Mouse (Mus musculus): Measurements from ENCODE around the gene Gpatch8. TPM values are rescaled to one million over a fixed set of nuclear protein-coding genes. Genes with fewer than 3 reads are reported as not detected.
A peak's percentile ranks its signal among the peaks of the same experiment; 100 is the strongest.

The Gpatch8 gene
- total RNA-seq, 2 experiments from 2014 or later = 25.2 to 28.2 TPM

GRCm38 (mm10) chr11:102461764-102462163 is 94.4 kb downstream of the Gpatch8 start:
- DNase-seq = no peak
- intact Hi-C loops (cut with DNase I) = no loop called here

- DNase-seq = no peak
- intact Hi-C loops (cut with DNase I) = no loop called here
Observed at GRCm38 (mm10) chr11:102460541-102460940, 95.7 kb downstream of the Gpatch8 start.

- peak; percentile 74 to 81 for DNase-seq
- intact Hi-C loops (cut with DNase I) = no loop called here
Observed at GRCm38 (mm10) chr11:102455740-102456396, 100.3 kb downstream of the Gpatch8 start.

DNA sequence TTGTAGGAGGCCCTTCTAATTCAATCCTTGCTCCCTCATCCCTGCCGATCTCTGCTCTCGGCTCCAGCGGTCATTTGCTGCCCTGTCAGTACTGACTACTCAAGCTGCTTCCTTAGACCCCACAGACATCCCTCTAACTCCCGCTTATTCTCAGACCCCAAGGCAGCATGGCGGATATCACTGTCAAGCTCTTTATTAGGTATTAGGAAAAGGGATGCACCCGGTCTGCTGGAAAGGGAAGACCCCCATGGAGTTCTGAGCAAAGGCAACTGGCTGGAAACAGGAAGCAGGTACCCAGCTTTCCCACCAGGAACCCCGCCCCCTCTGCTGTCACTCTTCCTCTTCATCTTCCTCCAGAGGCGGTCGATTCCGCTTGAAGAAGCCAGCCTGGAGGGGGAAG is 103.1 kb downstream of the Gpatch8 start:
- no peak for DNase-seq
- intact Hi-C loops (cut with DNase I) = no loop called here

- no peak for DNase-seq
- intact Hi-C loops (cut with DNase I) = no loop called here
Observed at GRCm38 (mm10) chr11:102449043-102450008, 106.9 kb downstream of the Gpatch8 start.

DNA sequence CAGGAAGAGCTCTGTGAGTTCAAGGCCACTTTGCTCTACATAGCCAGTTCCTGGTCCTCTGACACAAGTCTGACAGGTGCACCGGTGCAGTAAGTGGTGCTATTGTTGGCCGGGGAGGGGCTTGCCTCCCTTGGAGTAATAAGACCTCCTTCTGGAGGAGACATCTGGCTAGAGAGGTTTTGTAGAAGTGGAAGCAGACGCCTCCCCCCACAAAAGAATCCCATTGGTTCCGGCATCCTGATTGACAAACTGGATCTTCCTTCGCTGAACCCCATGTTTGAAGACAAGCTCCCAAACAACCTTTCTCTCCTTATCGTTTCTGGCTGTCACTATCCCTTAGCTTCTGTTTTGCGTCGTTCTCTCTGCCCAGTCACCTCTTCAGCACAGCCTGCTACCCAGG is 107.9 kb downstream of the Gpatch8 start:
- intact Hi-C loops (cut with DNase I) = no loop called here
- no peak for DNase-seq

- DNase-seq = peak; percentile 84 to 86
- intact Hi-C loops (cut with DNase I) = no loop called here
Observed at GRCm38 (mm10) chr11:102447497-102447896, 108.7 kb downstream of the Gpatch8 start, which contains the start of gene Fam171a2. Gene Fam171a2, minus strand, starts transcription at chr11:102447682.

GRCm38 (mm10) chr11:102446581-102447461 is 109.4 kb downstream of the Gpatch8 start:
- DNase-seq = peak in 1 of 2 experiments; percentile 54
- intact Hi-C loops (cut with DNase I) = no loop called here

GRCm38 (mm10) chr11:102445891-102446361 is 110.3 kb downstream of the Gpatch8 start:
- DNase-seq = peak in 1 of 2 experiments; percentile 72
- intact Hi-C loops (cut with DNase I) = no loop called here

DNA sequence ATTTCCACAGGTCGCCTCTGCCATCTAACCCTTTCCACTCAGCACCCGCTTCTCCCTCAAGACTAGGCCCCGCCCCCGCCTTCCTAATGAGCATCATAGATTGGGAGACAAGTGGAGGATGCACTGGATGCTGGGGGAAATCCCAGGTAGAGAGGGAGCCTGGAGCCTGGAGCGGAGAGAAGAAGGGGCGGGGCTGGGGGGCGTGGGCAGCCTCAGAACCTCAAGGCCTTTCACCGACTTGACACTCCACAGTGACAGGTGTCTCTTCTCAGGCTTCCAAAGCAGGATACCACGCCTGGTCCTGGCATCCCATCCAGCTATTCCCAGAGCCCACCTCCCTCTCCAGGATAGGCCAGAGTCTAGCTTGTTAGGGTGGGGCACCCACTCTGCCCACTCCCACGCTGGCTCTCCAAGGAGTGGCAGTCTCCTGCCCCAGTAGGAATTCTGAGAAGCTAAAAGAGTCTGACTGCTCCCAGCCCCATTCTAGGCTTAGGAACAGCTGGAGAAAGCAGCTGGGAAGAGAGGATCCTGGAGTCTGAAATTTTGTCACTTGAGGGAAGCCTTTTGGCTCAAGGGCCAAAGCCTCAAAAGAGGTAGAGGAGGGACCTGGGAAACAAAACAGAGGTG is 110.8 kb downstream of the Gpatch8 start:
- intact Hi-C loops (cut with DNase I) = no loop called here

DNA sequence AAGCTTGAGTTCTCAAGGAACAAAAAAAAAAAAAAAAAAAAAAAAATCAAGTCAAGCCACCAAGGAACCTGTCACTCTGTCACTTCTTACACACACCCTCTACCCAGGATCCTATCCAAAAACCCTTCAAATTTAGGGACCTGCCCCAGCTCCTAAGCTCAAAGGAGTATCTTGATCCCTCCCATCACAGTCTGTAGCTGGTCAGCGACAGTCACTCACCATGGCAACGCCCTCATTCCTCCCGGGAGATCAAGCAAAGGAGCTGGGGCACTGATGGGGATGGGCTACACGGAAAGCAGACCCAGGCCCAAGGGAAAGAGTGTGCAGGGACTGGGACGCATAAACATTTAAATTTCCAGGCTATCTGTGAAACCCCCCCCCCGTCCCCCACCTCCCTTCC is 111.4 kb downstream of the Gpatch8 start:
- DNase-seq = no peak
- intact Hi-C loops (cut with DNase I) = no loop called here

More for the DNA sequence above, 110.8 kb downstream of the Gpatch8 start:
- peak; percentile 73 to 79 for DNase-seq

DNA sequence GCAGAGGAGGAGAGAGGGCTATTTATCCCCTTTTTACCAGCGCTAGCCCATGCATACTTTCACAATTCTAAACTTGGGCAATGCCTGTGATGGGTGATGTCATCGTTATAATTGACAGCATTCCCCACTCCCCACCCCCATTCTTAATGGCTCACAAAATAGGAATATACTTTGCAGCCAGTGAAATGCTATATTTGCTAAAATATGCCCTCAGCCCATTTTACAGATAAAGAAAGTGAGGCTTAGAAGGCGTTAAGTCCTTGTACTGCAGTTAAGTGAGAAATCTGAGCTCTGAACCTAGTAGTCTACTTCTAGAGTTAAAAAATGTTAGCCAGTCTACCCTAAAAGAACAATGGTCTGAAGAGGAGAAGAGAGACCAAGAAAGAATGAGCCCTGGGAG is 111.9 kb downstream of the Gpatch8 start:
- no peak for DNase-seq
- intact Hi-C loops (cut with DNase I) = no loop called here

DNA sequence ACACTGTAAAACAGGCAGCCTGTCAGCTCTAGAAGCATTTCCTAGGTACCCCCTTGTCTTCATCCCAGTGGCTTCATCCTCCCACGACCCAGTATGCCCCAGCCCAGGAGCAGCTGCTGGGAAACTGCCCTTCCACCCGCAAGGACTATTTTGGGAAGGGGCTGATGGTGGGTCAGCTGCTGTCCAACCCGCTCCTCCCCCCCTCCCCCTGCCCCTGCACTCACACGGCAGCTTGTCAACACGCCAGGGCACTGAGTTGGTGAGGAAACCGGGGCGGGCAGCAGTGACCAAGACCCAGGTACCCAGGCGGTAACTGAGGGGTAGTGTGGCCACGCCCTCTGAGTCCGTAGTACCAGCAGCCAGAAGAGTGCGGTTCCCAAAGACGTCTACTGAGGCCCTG is 112.5 kb downstream of the Gpatch8 start:
- intact Hi-C loops (cut with DNase I) = no loop called here
- no peak for DNase-seq

GRCm38 (mm10) chr11:102442089-102442488 is 114.1 kb downstream of the Gpatch8 start:
- no peak for DNase-seq

GRCm38 (mm10) chr11:102441434-102441833 is 114.8 kb downstream of the Gpatch8 start:
- DNase-seq = no peak
- intact Hi-C loops (cut with DNase I) = no loop called here

More at GRCm38 (mm10) chr11:102442089-102442488, 114.1 kb downstream of the Gpatch8 start:
- intact Hi-C loops (cut with DNase I) = no loop called here

- no peak for DNase-seq
- intact Hi-C loops (cut with DNase I) = no loop called here
Observed at GRCm38 (mm10) chr11:102440255-102440654, 115.9 kb downstream of the Gpatch8 start.

- no peak for DNase-seq
- intact Hi-C loops (cut with DNase I) = no loop called here
Observed at GRCm38 (mm10) chr11:102439093-102440082, 116.8 kb downstream of the Gpatch8 start.

DNA sequence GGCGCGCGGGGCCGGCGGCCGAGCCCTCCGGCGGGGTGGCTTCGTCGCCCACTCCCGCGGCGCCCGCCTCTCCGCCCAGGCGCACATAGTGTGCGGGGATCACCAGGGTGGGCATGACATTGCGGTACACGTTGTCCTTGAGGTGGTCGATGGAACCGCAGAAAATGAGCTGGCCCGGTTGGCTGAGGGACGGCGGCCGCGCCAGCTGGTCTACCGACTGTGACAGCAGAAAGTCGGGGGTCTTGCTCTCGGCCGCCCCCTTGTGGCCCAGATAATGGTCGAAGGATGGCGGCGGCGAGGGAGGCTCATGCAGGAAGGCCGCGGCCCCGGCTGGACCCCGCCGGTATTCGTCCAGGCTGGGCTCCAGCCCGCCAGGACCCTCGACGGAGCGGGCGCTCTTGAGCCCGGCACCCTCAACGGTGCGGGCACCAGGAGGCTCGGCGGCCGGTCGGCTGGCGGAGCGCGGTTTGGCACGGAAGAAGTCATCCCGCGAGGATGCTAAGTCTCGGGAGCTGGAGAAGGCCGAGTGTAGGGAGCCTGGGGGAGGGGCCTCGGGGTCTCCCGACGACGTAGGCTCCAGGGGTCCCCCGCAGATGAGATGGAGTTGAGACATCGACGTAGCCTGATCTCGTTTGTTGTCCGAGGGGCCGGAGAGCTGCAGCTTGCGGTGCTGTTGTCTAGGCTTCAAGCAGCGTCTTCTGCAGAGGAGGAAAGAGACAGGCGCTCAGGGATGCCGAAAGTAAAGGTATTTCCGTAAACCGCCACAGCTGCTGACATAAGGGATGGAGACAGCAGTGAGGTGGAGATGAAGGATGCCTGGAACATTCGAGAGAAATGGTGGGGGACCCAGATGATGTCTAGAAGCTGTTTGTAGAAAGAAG is 117.7 kb downstream of the Gpatch8 start:
- intact Hi-C loops (cut with DNase I) = no loop called here
- DNase-seq = peak; percentile 86 to 92
